In genomic region chr11:97742591-97742990, GRCm38 (mm10) we compare ENCODE assay signal across 10 mouse cellular contexts. TPM values are rescaled to one million over a fixed set of nuclear protein-coding genes. Genes with fewer than 3 reads are reported as not detected.
DNase-seq lines count a peak whose midpoint lies in the region; ATAC-seq lines count a peak whose summit lies in the region.
"Had no signal": no experiment of that assay in that cellular context is flagged by ENCODE, and none has a peak within 500 bp of the region (broad histone marks: within the 10 kb centered on the region; RNA-seq: fewer than 3 reads in every experiment).

No protein-coding gene starts in this region.

- H3K9me3 ChIP-seq in midbrain, embryonic 10.5 days (replicated peaks), result no peaks in the 10 kb centered on the region
- H3K9me3 ChIP-seq in midbrain, embryonic 11.5 days (ENCODE audit: control insufficient read depth, low read length), result no peaks in the 10 kb centered on the region
- no peaks in the 10 kb centered on the region for H3K9me3 ChIP-seq in forebrain, embryonic 10.5 days
- H3K9me3 ChIP-seq in limb, embryonic 12.5 days, result 0 out of 2 replicates have a peak, but pooled peaks cover 3% of the 10 kb centered on the region
- H3K9me3 ChIP-seq in stomach, embryonic 14.5 days (ENCODE audit: control insufficient read depth, low read depth, low read length), result no peaks in the 10 kb centered on the region

- no peak for ATAC-seq in midbrain, embryonic 11.5 days (ENCODE audit: low FRiP score)
- no peak for ATAC-seq in limb, embryonic 12.5 days (ENCODE audit: insufficient number of reproducible peaks, insufficient read depth, low FRiP score, low TSS enrichment, low read depth)
- ATAC-seq in stomach, embryonic 14.5 days (ENCODE audit: insufficient number of reproducible peaks, insufficient read depth, low FRiP score, low read depth), result no peak
- no peak for ATAC-seq in erythroblast, adult 5-6 weeks (replicated peaks; ENCODE audit: low FRiP score, poor library complexity, severe bottlenecking)

- no peaks in the 10 kb centered on the region for H3K27me3 ChIP-seq in midbrain, embryonic 10.5 days (ENCODE audit: low read depth, poor library complexity, severe bottlenecking)
- no peaks in the 10 kb centered on the region for H3K27me3 ChIP-seq in midbrain, embryonic 11.5 days (ENCODE audit: control insufficient read depth, insufficient read depth, low read length)
- H3K27me3 ChIP-seq in forebrain, embryonic 10.5 days (ENCODE audit: poor library complexity, severe bottlenecking), result no peaks in the 10 kb centered on the region
- H3K27me3 ChIP-seq in limb, embryonic 12.5 days, result no peaks in the 10 kb centered on the region
- no peaks in the 10 kb centered on the region for H3K27me3 ChIP-seq in stomach, embryonic 14.5 days (ENCODE audit: control insufficient read depth, insufficient read depth, low read length)

- H3K27ac ChIP-seq in midbrain, embryonic 10.5 days (replicated peaks), result 0 out of 2 replicates have a peak overlapping the region, but pooled peaks have one; percentile 13
- no peak overlapping the region for H3K27ac ChIP-seq in midbrain, embryonic 11.5 days (ENCODE audit: low read depth, low read length)
- 0 out of 2 replicates have a peak overlapping the region, but pooled peaks have one; percentile 2 for H3K27ac ChIP-seq in forebrain, embryonic 10.5 days
- no peak overlapping the region for H3K27ac ChIP-seq in limb, embryonic 12.5 days
- no peak overlapping the region for H3K27ac ChIP-seq in stomach, embryonic 14.5 days (ENCODE audit: low read length)

- no peak overlapping the region for H3K9ac ChIP-seq in midbrain, embryonic 11.5 days (ENCODE audit: low read length)
- peak overlapping the region; percentile 82; the same call in 1 of the 2 replicates for H3K9ac ChIP-seq in limb, embryonic 12.5 days (replicated peaks)
- no peak overlapping the region; the same call in 1 of the 2 replicates for H3K9ac ChIP-seq in stomach, embryonic 14.5 days (replicated peaks; ENCODE audit: low read depth, low read length)

- H3K4me3 ChIP-seq in midbrain, embryonic 10.5 days, result peak overlapping the region; percentile 90
- H3K4me3 ChIP-seq in midbrain, embryonic 11.5 days (ENCODE audit: low read depth, low read length), result no peak overlapping the region
- peak overlapping the region; percentile 90; the same call in 1 of the 2 replicates for H3K4me3 ChIP-seq in forebrain, embryonic 10.5 days
- H3K4me3 ChIP-seq in limb, embryonic 12.5 days (replicated peaks), result peak overlapping the region; percentile 83; the same call in 1 of the 2 replicates
- H3K4me3 ChIP-seq in stomach, embryonic 14.5 days (ENCODE audit: low read depth, low read length), result 0 out of 2 replicates have a peak overlapping the region, but pooled peaks have one; percentile 79

- 85% methylated on average over 9 of the region's 9 CpGs for WGBS in midbrain, embryonic 10.5 days
- WGBS in midbrain, embryonic 11.5 days, result 82% methylated on average over 9 of the region's 9 CpGs
- WGBS in forebrain, embryonic 10.5 days, result 91% methylated on average over 9 of the region's 9 CpGs
- WGBS in limb, embryonic 12.5 days, result 91% methylated on average over 9 of the region's 9 CpGs
- WGBS in stomach, embryonic 14.5 days, result 85% methylated on average over 9 of the region's 9 CpGs

- peaks cover 19% of the 10 kb centered on the region for H3K36me3 ChIP-seq in midbrain, embryonic 10.5 days
- H3K36me3 ChIP-seq in midbrain, embryonic 11.5 days (ENCODE audit: control insufficient read depth, insufficient read depth, low read length), result peaks cover 5% of the 10 kb centered on the region; the same call in 1 of the 2 replicates
- H3K36me3 ChIP-seq in forebrain, embryonic 10.5 days (replicated peaks), result peaks cover 21% of the 10 kb centered on the region
- peaks cover 20% of the 10 kb centered on the region for H3K36me3 ChIP-seq in limb, embryonic 12.5 days
- H3K36me3 ChIP-seq in stomach, embryonic 14.5 days (ENCODE audit: control insufficient read depth, insufficient read depth, low read length), result peaks cover 5% of the 10 kb centered on the region

- H3K4me2 ChIP-seq in midbrain, embryonic 11.5 days, result no peak overlapping the region
- peak overlapping the region; percentile 85 for H3K4me2 ChIP-seq in limb, embryonic 12.5 days
- H3K4me2 ChIP-seq in stomach, embryonic 14.5 days (replicated peaks; ENCODE audit: low read depth, low read length), result peak overlapping the region; percentile 89

- peaks cover 28% of the 10 kb centered on the region for H3K4me1 ChIP-seq in midbrain, embryonic 10.5 days
- H3K4me1 ChIP-seq in midbrain, embryonic 11.5 days (ENCODE audit: control insufficient read depth, insufficient read depth, low read length), result peaks cover 14% of the 10 kb centered on the region
- H3K4me1 ChIP-seq in forebrain, embryonic 10.5 days, result peaks cover 37% of the 10 kb centered on the region
- H3K4me1 ChIP-seq in limb, embryonic 12.5 days (replicated peaks), result peaks cover 18% of the 10 kb centered on the region
- H3K4me1 ChIP-seq in stomach, embryonic 14.5 days (ENCODE audit: control insufficient read depth, insufficient read depth, low read length), result peaks cover 13% of the 10 kb centered on the region; the same call in 1 of the 2 replicates

- DNase-seq in midbrain, embryonic 10.5 days (ENCODE audit: low spot score), result no peak
- no peak for DNase-seq in midbrain, embryonic 11.5 days (ENCODE audit: low spot score, missing footprints)
- no peak for DNase-seq in forebrain, embryonic 10.5 days (ENCODE audit: extremely low spot score, low spot score)
- DNase-seq in gastrocnemius, postnatal 4 days (ENCODE audit: low spot score in 2 of 2), result no peak
- DNase-seq in lung, postnatal 36 days, result no peak
- DNase-seq: spleen, adult 18-20 months had no signal

RNA-seq across cellular contexts. Expression of gene Pip4k2b, which starts 1.9 kb away (rescaled TPM):
- 1.4 and 1.5 TPM in 2 replicates for polyA plus RNA-seq in midbrain, embryonic 10.5 days (2016; fragmentation: Nextera tagmentation; extraction: Ambion mirVana)
- 2.4 TPM in 2 replicates for polyA plus RNA-seq in midbrain, embryonic 11.5 days (2014; fragmentation: Nextera tagmentation; extraction: Ambion mirVana)
- 1.3 and 2.1 TPM in 2 replicates for polyA plus RNA-seq in forebrain, embryonic 10.5 days (2016; fragmentation: Nextera tagmentation; extraction: Ambion mirVana)
- 2.2 and 2.7 TPM in 2 replicates for polyA plus RNA-seq in limb, embryonic 12.5 days (2016; fragmentation: Nextera tagmentation; extraction: Ambion mirVana)
- polyA plus RNA-seq in stomach, embryonic 14.5 days (2014; fragmentation: Nextera tagmentation; extraction: Ambion mirVana), result 1.9 and 2.5 TPM in 2 replicates
- 3.3 and 4.0 TPM in 2 replicates for total RNA-seq in erythroblast, adult 5-6 weeks (2015; ENCODE audit: low replicate concordance)
- 3.6 and 4.5 TPM in 2 replicates for total RNA-seq in erythroblast, adult 5-6 weeks (2017; ENCODE audit: low replicate concordance)
- total RNA-seq in gastrocnemius, postnatal 4 days (2021), result 10 to 100 TPM; 62.7 to 64.2 TPM

RNA-seq across cellular contexts. Expression of gene Cwc25, which starts 23.8 kb away (rescaled TPM):
- 20.5 and 21.8 TPM in 2 replicates for polyA plus RNA-seq in midbrain, embryonic 10.5 days (2016; fragmentation: Nextera tagmentation; extraction: Ambion mirVana)
- 12.6 and 15.0 TPM in 2 replicates for polyA plus RNA-seq in midbrain, embryonic 11.5 days (2014; fragmentation: Nextera tagmentation; extraction: Ambion mirVana)
- polyA plus RNA-seq in forebrain, embryonic 10.5 days (2016; fragmentation: Nextera tagmentation; extraction: Ambion mirVana), result 20.3 and 22.0 TPM in 2 replicates
- polyA plus RNA-seq in limb, embryonic 12.5 days (2016; fragmentation: Nextera tagmentation; extraction: Ambion mirVana), result 24.6 and 25.6 TPM in 2 replicates
- 14.2 and 16.8 TPM in 2 replicates for polyA plus RNA-seq in stomach, embryonic 14.5 days (2014; fragmentation: Nextera tagmentation; extraction: Ambion mirVana)
- 7.1 and 15.4 TPM in 2 replicates for total RNA-seq in erythroblast, adult 5-6 weeks (2015; ENCODE audit: low replicate concordance)
- 8.9 and 12.3 TPM in 2 replicates for total RNA-seq in erythroblast, adult 5-6 weeks (2017; ENCODE audit: low replicate concordance)
- total RNA-seq in gastrocnemius, postnatal 4 days (2021), result 10 to 100 TPM; 13.4 to 13.5 TPM

RNA-seq across cellular contexts. Expression of gene 1700001P01Rik, which starts 33.1 kb away (rescaled TPM):
- 0.20 and 0.46 TPM in 2 replicates for polyA plus RNA-seq in midbrain, embryonic 10.5 days (2016; fragmentation: Nextera tagmentation; extraction: Ambion mirVana)
- polyA plus RNA-seq in midbrain, embryonic 11.5 days (2014; fragmentation: Nextera tagmentation; extraction: Ambion mirVana), result 0.47 and 0.78 TPM in 2 replicates
- 0.73 TPM in 1 of 2 replicates, not detected in the other for polyA plus RNA-seq in forebrain, embryonic 10.5 days (2016; fragmentation: Nextera tagmentation; extraction: Ambion mirVana)
- polyA plus RNA-seq in limb, embryonic 12.5 days (2016; fragmentation: Nextera tagmentation; extraction: Ambion mirVana), result 0.37 TPM in 1 of 2 replicates, not detected in the other
- polyA plus RNA-seq in stomach, embryonic 14.5 days (2014; fragmentation: Nextera tagmentation; extraction: Ambion mirVana), result 0.43 and 0.59 TPM in 2 replicates
- total RNA-seq in erythroblast, adult 5-6 weeks (2015; ENCODE audit: low replicate concordance), result not detected in 2 replicates
- total RNA-seq in erythroblast, adult 5-6 weeks (2017; ENCODE audit: low replicate concordance), result not detected in 2 replicates
- not detected for total RNA-seq in gastrocnemius, postnatal 4 days (2021)
- polyA plus RNA-seq: limb, embryonic 11.5 days had no signal

RNA-seq across cellular contexts. Expression of gene Psmb3, which starts 39.4 kb away (rescaled TPM):
- 606 and 631 TPM in 2 replicates for polyA plus RNA-seq in midbrain, embryonic 10.5 days (2016; fragmentation: Nextera tagmentation; extraction: Ambion mirVana)
- 477 and 517 TPM in 2 replicates for polyA plus RNA-seq in midbrain, embryonic 11.5 days (2014; fragmentation: Nextera tagmentation; extraction: Ambion mirVana)
- 627 and 634 TPM in 2 replicates for polyA plus RNA-seq in forebrain, embryonic 10.5 days (2016; fragmentation: Nextera tagmentation; extraction: Ambion mirVana)
- polyA plus RNA-seq in limb, embryonic 12.5 days (2016; fragmentation: Nextera tagmentation; extraction: Ambion mirVana), result 481 TPM in 2 replicates
- polyA plus RNA-seq in stomach, embryonic 14.5 days (2014; fragmentation: Nextera tagmentation; extraction: Ambion mirVana), result 429 and 454 TPM in 2 replicates
- 32.4 and 40.3 TPM in 2 replicates for total RNA-seq in erythroblast, adult 5-6 weeks (2015; ENCODE audit: low replicate concordance)
- total RNA-seq in erythroblast, adult 5-6 weeks (2017; ENCODE audit: low replicate concordance), result 37.0 and 48.2 TPM in 2 replicates
- total RNA-seq in gastrocnemius, postnatal 4 days (2021), result 100 to 1,000 TPM; 203 to 227 TPM

RNA-seq across cellular contexts. Expression of gene Rpl23, which starts 39.6 kb away (rescaled TPM):
- polyA plus RNA-seq in midbrain, embryonic 10.5 days (2016; fragmentation: Nextera tagmentation; extraction: Ambion mirVana), result 378 and 451 TPM in 2 replicates
- 441 and 443 TPM in 2 replicates for polyA plus RNA-seq in midbrain, embryonic 11.5 days (2014; fragmentation: Nextera tagmentation; extraction: Ambion mirVana)
- 449 and 492 TPM in 2 replicates for polyA plus RNA-seq in forebrain, embryonic 10.5 days (2016; fragmentation: Nextera tagmentation; extraction: Ambion mirVana)
- polyA plus RNA-seq in limb, embryonic 12.5 days (2016; fragmentation: Nextera tagmentation; extraction: Ambion mirVana), result 513 and 518 TPM in 2 replicates
- polyA plus RNA-seq in stomach, embryonic 14.5 days (2014; fragmentation: Nextera tagmentation; extraction: Ambion mirVana), result 774 and 780 TPM in 2 replicates
- total RNA-seq in erythroblast, adult 5-6 weeks (2015; ENCODE audit: low replicate concordance), result 241 and 306 TPM in 2 replicates
- total RNA-seq in erythroblast, adult 5-6 weeks (2017; ENCODE audit: low replicate concordance), result 280 and 382 TPM in 2 replicates
- total RNA-seq in gastrocnemius, postnatal 4 days (2021), result 100 to 1,000 TPM; 976 to 983 TPM

Comparison
In these comparisons a context has a peak if more than half of its experiments do, and no peak if none do; other contexts are left out.
1. H3K27ac ChIP-seq: peak in midbrain, embryonic 10.5 days (single experiment) and forebrain, embryonic 10.5 days (single experiment); none in midbrain, embryonic 11.5 days (single experiment), limb, embryonic 12.5 days (single experiment) and stomach, embryonic 14.5 days (single experiment).